Mouse (Mus musculus) liver, embryonic 14.5 days (tissue): ENCODE measurements at regions not wholly inside any gene's neighbourhood (a gene's known extent, or its start where the extent isn't known, plus 50 kb on each side); places are given as distances from the start of the nearest gene placed in this dataset.

Source experiments
- ATAC-seq: fragments of 200-750 bp; cut with Nextera tagmentation; 2 replicates; pipeline ENCODE4 v1.8.0; 2017; ENCODE audit warnings: moderate number of reproducible peaks, mild to moderate bottlenecking, moderate library complexity; ENCODE audit not compliant: insufficient read depth
- DNase-seq, 3 experiments: peaks; one replicate each; pipeline ENCODE4 v3.0.0-alpha.2; 2012 to 2013; ENCODE audit warnings: low read depth in 3 of 3, low spot score in 3 of 3
- H3K27ac ChIP-seq: fragments of 300-500 bp; sonication (generic); 2 replicates; pipeline ENCODE4 v1.5.1; 2014; ENCODE audit warnings: moderate library complexity, mild to moderate bottlenecking, control low read depth, inconsistent platforms
- H3K27me3 ChIP-seq: fragments of 300-500 bp; sonication (generic); 2 replicates; pipeline ENCODE4 v1.6.1; 2014; ENCODE audit warnings: mild to moderate bottlenecking, low read length, moderate library complexity; ENCODE audit not compliant: control insufficient read depth, insufficient read depth
- H3K36me3 ChIP-seq: fragments of 300-500 bp; sonication (generic); replicated peaks from 2 replicates; pipeline ENCODE4 v1.6.1; 2014; ENCODE audit warnings: low read depth; ENCODE audit not compliant: control insufficient read depth, insufficient read depth
- H3K4me1 ChIP-seq, 2 experiments: fragments of 200-500 bp in 1 of 2; fragments of 300-500 bp in 1 of 2; sonication (generic) in 1 of 2; replicated peaks; 2 replicates each; pipeline ENCODE4 v1.6.1; 2012 to 2014; ENCODE audit warnings: antibody characterized with exemption in 1 of 2, inconsistent platforms in 1 of 2, low read length in 1 of 2; ENCODE audit not compliant: control insufficient read depth in 2 of 2, insufficient read depth in 2 of 2
- H3K4me2 ChIP-seq: fragments of 300-500 bp; sonication (generic); 2 replicates; pipeline ENCODE4 v1.6.1; 2014; ENCODE audit warnings: low read depth, mild to moderate bottlenecking, control low read depth, moderate library complexity
- H3K4me3 ChIP-seq, 2 experiments: fragments of 200-500 bp in 1 of 2; fragments of 300-500 bp in 1 of 2; sonication (generic) in 1 of 2; 2 replicates each; pipeline ENCODE4 v1.5.1; 2012 to 2014; ENCODE audit warnings: low read depth in 2 of 2, low read length in 2 of 2, mild to moderate bottlenecking in 2 of 2, control low read depth in 1 of 2, inconsistent platforms in 1 of 2, moderate library complexity in 1 of 2; ENCODE audit not compliant: insufficient read depth in 1 of 2
- H3K9ac ChIP-seq: fragments of 300-500 bp; sonication (generic); replicated peaks from 2 replicates; pipeline ENCODE4 v1.6.1; 2014; ENCODE audit warnings: mild to moderate bottlenecking, control low read depth, moderate library complexity
- H3K9me3 ChIP-seq: fragments of 300-500 bp; sonication (generic); 2 replicates; pipeline ENCODE4 v1.6.1; 2016; ENCODE audit warnings: low read length, mixed read lengths; ENCODE audit not compliant: control insufficient read depth
- CTCF ChIP-seq: IDR thresholded peaks from 2 replicates; pipeline ENCODE4 v1.5.1; 2016; ENCODE audit warnings: antibody characterized with exemption, low read depth, control low read depth
- EP300 ChIP-seq: IDR thresholded peaks from 2 replicates; pipeline ENCODE4 v1.6.1; 2016; ENCODE audit warnings: antibody characterized with exemption, low read depth
- WGBS: fragments of 180-500 bp; shearing (Covaris S2); extraction: QIAGEN DNeasy Blood & Tissue Kit; methylation state at CpG from one replicate; pipeline ENCODE4 v1.1.7; 2014; ENCODE audit not compliant: insufficient replicate concordance; 5-methylcytosine and 5-hydroxymethylcytosine counted together

DNA sequence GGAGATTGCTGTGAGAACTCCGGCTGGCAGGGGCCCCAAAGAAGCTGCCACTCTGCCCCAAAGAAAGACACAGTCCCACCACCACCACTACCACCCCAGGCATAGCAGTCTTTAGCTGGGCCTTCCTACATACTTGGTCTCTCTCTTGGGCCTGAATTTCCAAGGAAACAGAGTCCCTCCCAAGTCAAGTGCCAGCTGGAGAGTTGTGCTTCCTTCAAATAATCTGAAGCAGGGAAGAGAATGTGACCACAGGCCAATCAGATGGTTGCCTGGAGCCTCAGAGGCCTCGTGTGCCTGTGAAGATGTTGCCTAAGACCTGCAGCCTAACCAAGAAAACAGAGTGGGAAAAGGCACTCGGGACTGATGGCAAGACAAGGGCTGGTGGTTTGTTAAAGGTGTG lies 117.5 kb upstream of the Ctnnb1 start:
- Histone ChIP-seq H3K27me3 (no peaks in the 10 kb centered on the region), H3K4me1 (no peaks in the 10 kb centered on the region), H3K9me3 (no peaks in the 10 kb centered on the region), H3K4me3 (no peak overlapping the region), H3K4me2 (no peak overlapping the region), H3K36me3 (no peaks in the 10 kb centered on the region), H3K27ac (no peak overlapping the region), H3K9ac (no peak overlapping the region)
- ATAC-seq (no peak), DNase-seq (no peak)
- no peak for TF ChIP-seq CTCF
- no peak for TF ChIP-seq EP300
- WGBS = 46% methylated on average over 3 of the region's 3 CpGs

DNA sequence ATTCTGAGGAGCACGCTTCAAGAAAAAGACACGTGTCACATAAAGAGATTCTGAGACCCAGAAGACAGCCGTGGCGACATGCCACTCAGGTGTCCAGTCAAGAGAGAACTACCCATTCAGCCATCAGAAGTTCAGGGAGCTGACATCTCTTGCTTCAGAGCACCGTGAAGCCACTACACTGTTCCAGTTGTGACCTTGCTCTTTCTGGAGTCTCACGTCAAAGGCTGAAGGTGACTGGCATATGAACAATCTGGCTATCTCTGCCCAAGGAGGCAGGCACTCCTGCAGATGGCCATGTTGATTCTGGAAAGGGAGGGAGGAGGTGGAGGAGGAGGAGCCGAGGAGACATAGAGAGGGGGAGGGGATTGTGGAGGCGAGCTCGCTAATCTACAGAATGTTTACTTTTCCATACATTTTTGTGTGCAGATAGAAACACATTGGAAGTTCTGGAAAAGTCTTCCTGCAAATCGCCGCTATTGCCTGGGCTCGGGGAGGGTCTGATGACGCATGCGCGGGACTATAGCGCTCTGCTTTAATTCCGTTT lies 116.3 kb upstream of the Ctnnb1 start:
- Histone ChIP-seq H3K4me2 (no peak overlapping the region), H3K27me3 (no peaks in the 10 kb centered on the region), H3K4me1 (no peaks in the 10 kb centered on the region), H3K4me3 (no peak overlapping the region), H3K9me3 (no peaks in the 10 kb centered on the region), H3K27ac (no peak overlapping the region), H3K9ac (no peak overlapping the region), H3K36me3 (no peaks in the 10 kb centered on the region)
- WGBS = 64% methylated on average over 17 of the region's 17 CpGs
- ATAC-seq (no peak), DNase-seq (no peak)
- TF ChIP-seq CTCF (no peak), EP300 (no peak)

DNA sequence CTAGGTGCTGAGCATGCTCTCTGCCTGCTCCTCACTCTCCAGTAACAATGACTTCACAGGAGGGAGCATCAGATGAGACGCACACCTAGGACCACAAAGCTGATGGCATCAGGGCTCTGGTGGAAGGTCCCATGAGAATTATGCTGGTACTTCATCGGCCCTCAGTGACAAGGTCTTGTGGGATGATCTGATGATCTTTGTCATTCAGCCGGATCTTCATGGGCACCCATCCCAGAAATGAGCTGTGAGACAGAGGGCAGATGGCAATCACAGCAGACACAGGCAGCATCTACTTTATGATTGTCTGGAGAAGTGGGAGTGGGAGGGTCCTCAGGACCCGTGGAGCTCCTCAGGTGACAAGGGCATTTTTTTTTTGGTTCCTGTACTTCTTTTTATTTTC lies 114.7 kb upstream of the Ctnnb1 start:
- Histone ChIP-seq H3K9ac (no peak overlapping the region), H3K36me3 (no peaks in the 10 kb centered on the region), H3K4me3 (no peak overlapping the region), H3K4me2 (no peak overlapping the region), H3K27me3 (no peaks in the 10 kb centered on the region), H3K27ac (no peak overlapping the region), H3K9me3 (no peaks in the 10 kb centered on the region), H3K4me1 (no peaks in the 10 kb centered on the region)
- no peak for TF ChIP-seq EP300
- no peak for TF ChIP-seq CTCF
- DNase-seq (no peak), ATAC-seq (no peak)
- 45% methylated on average over 4 of the region's 4 CpGs for WGBS

DNA sequence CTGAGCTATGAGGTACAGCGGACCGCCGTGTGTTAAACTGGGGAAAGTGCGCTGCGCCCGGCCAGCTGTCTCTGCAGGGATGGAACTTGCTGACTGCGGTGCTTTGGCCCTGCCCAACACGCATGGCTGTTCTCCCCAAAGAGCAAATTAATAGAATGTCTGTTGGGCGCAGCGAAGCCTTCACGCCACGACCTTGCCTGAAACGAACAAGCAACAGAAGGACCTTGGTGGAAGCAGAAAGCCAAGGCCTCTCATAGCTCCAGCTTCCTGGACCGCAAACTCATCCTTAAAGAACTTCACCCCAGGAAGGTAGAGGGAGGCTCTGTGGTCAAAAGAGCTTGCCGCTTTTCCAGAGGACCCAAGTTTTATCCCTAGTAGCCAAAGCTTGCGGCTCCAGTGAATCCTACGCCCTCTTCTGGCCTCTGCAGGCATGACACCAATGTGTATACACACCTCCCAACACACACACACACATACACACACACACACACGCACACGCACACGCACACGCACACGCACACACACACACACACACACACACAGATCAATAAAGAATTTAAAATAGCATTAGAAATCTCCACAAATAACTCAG lies 110.2 kb upstream of the Ctnnb1 start:
- Histone ChIP-seq H3K4me1 (no peaks in the 10 kb centered on the region), H3K9ac (no peak overlapping the region), H3K36me3 (no peaks in the 10 kb centered on the region), H3K27me3 (no peaks in the 10 kb centered on the region), H3K4me3 (no peak overlapping the region), H3K9me3 (no peaks in the 10 kb centered on the region), H3K4me2 (no peak overlapping the region), H3K27ac (no peak overlapping the region)
- ATAC-seq = no peak
- no peak for DNase-seq
- WGBS = 81% methylated on average over 22 of the region's 22 CpGs
- peak; percentile 13; the same call in 1 of the 2 replicates for TF ChIP-seq CTCF
- TF ChIP-seq EP300 = no peak

GRCm38 (mm10) chr9:120820892-120821291 lies 108.1 kb upstream of the Ctnnb1 start:
- WGBS = 57% methylated on average over 6 of the region's 6 CpGs
- H3K4me2 ChIP-seq = no peak overlapping the region
- no peak overlapping the region for H3K9ac ChIP-seq
- no peak overlapping the region for H3K27ac ChIP-seq
- ATAC-seq (no peak), DNase-seq (no peak)
- TF ChIP-seq CTCF = no peak
- TF ChIP-seq EP300 = no peak
- H3K4me3 ChIP-seq = no peak overlapping the region
- no peaks in the 10 kb centered on the region for H3K9me3 ChIP-seq
- H3K4me1 ChIP-seq = no peaks in the 10 kb centered on the region
- no peaks in the 10 kb centered on the region for H3K27me3 ChIP-seq
- no peaks in the 10 kb centered on the region for H3K36me3 ChIP-seq
